9 mouse cellular contexts compared by ENCODE assay signal in genomic region chr6:35245086-35245485, GRCm38 (mm10).
DNase-seq lines count a peak whose midpoint lies in the region; ATAC-seq and TF ChIP-seq lines count a peak whose summit lies in the region.
"Had no signal": no experiment of that assay in that cellular context is flagged by ENCODE, and none has a peak within 500 bp of the region (broad histone marks: within the 10 kb centered on the region; RNA-seq: fewer than 3 reads in every experiment).

No protein-coding gene starts in this region.

- peak; percentile 45 for DNase-seq in embryonic facial prominence, embryonic 11.5 days (ENCODE audit: low spot score)
- DNase-seq in embryonic facial prominence, embryonic 10.5 days (ENCODE audit: low spot score): no peak
- peak; percentile 19 for DNase-seq in liver, adult 2 months (ENCODE audit: extremely low read depth, low read depth, low spot score)
- no peak for DNase-seq in liver, embryonic 11.5 days (ENCODE audit: low spot score)
- no peak for DNase-seq in Patski (ENCODE audit: low read depth, low spot score)
- peak; percentile 17 for DNase-seq in mesoderm, embryonic 11.5 days (ENCODE audit: low read depth, low spot score)
- DNase-seq in c-Kit-positive CD71-positive TER-119-positive erythroid progenitor cells, embryonic 14.5 days (ENCODE audit: low spot score): no peak
- DNase-seq: heart, postnatal 4 days had no signal

- TF ChIP-seq POLR2A in liver, adult 2 months (IDR thresholded peaks at IDR 0.05; ENCODE audit: extremely low read depth, insufficient read depth, low read length): no peak

- no peaks in the 10 kb centered on the region for H3K4me1 ChIP-seq in embryonic facial prominence, embryonic 11.5 days (ENCODE audit: control insufficient read depth, insufficient read depth, low read length)
- no peaks in the 10 kb centered on the region for H3K4me1 ChIP-seq in embryonic facial prominence, embryonic 10.5 days
- H3K4me1 ChIP-seq in liver, adult 2 months (ENCODE audit: control insufficient read depth, insufficient read depth, low read length): no peaks in the 10 kb centered on the region
- H3K4me1 ChIP-seq in liver, embryonic 11.5 days (replicated peaks; ENCODE audit: control insufficient read depth, insufficient read depth, low read length): no peaks in the 10 kb centered on the region; the same call in 1 of the 2 replicates
- no peaks in the 10 kb centered on the region for H3K4me1 ChIP-seq in neural tube, embryonic 15.5 days

- no peak overlapping the region for H3K4me3 ChIP-seq in embryonic facial prominence, embryonic 11.5 days (ENCODE audit: low read depth, low read length)
- no peak overlapping the region for H3K4me3 ChIP-seq in embryonic facial prominence, embryonic 10.5 days
- H3K4me3 ChIP-seq in liver, adult 2 months (ENCODE audit: insufficient read depth, low read depth, low read length): no peak overlapping the region
- no peak overlapping the region for H3K4me3 ChIP-seq in liver, embryonic 11.5 days (ENCODE audit: low read depth, low read length)
- no peak overlapping the region for H3K4me3 ChIP-seq in neural tube, embryonic 15.5 days (replicated peaks)

- H3K9ac ChIP-seq in embryonic facial prominence, embryonic 11.5 days (replicated peaks; ENCODE audit: low read length): no peak overlapping the region
- H3K9ac ChIP-seq in liver, adult 2 months (ENCODE audit: low read depth, low read length): no peak overlapping the region
- no peak overlapping the region for H3K9ac ChIP-seq in liver, embryonic 11.5 days (ENCODE audit: low read depth, low read length)
- no peak overlapping the region for H3K9ac ChIP-seq in neural tube, embryonic 15.5 days (replicated peaks)

- H3K4me2 ChIP-seq in embryonic facial prominence, embryonic 11.5 days (ENCODE audit: low read depth, low read length): no peak overlapping the region
- no peak overlapping the region for H3K4me2 ChIP-seq in liver, embryonic 11.5 days
- H3K4me2 ChIP-seq in neural tube, embryonic 15.5 days: no peak overlapping the region

- peaks cover 24% of the 10 kb centered on the region for H3K36me3 ChIP-seq in embryonic facial prominence, embryonic 11.5 days (replicated peaks; ENCODE audit: control insufficient read depth, insufficient read depth, low read depth, low read length)
- peaks cover 76% of the 10 kb centered on the region for H3K36me3 ChIP-seq in embryonic facial prominence, embryonic 10.5 days (replicated peaks)
- H3K36me3 ChIP-seq in liver, adult 2 months (ENCODE audit: control insufficient read depth, insufficient read depth, low read length): peaks cover 30% of the 10 kb centered on the region
- peaks cover 45% of the 10 kb centered on the region for H3K36me3 ChIP-seq in liver, embryonic 11.5 days (ENCODE audit: control insufficient read depth, insufficient read depth, low read length)
- peaks cover 53% of the 10 kb centered on the region for H3K36me3 ChIP-seq in neural tube, embryonic 15.5 days

- in situ Hi-C loops in Patski (cut with MboI; ENCODE audit: low pct_unique_long_range_greater_than_20kb): no loop called here

- TF ChIP-seq CTCF in liver, adult 2 months (IDR thresholded peaks at IDR 0.05; ENCODE audit: low read depth, low read length): peak; percentile 9; the same call in 1 of the 2 replicates
- TF ChIP-seq CTCF in Patski (IDR thresholded peaks at IDR 0.05): peak; percentile 56

- WGBS in embryonic facial prominence, embryonic 11.5 days: 66% methylated on average over 5 of the region's 5 CpGs
- 71% methylated on average over 5 of the region's 5 CpGs for WGBS in embryonic facial prominence, embryonic 10.5 days
- WGBS in liver, adult 2 months: 48% methylated on average over 5 of the region's 5 CpGs
- 65% methylated on average over 5 of the region's 5 CpGs for WGBS in liver, embryonic 11.5 days
- 64% methylated on average over 5 of the region's 5 CpGs for WGBS in neural tube, embryonic 15.5 days

- no peaks in the 10 kb centered on the region for H3K27me3 ChIP-seq in embryonic facial prominence, embryonic 11.5 days (ENCODE audit: control insufficient read depth, insufficient read depth, low read length)
- no peaks in the 10 kb centered on the region for H3K27me3 ChIP-seq in embryonic facial prominence, embryonic 10.5 days (replicated peaks; ENCODE audit: low read depth, poor library complexity, severe bottlenecking)
- H3K27me3 ChIP-seq in liver, adult 2 months (ENCODE audit: control insufficient read depth, insufficient read depth, low read length): no peaks in the 10 kb centered on the region
- H3K27me3 ChIP-seq in liver, embryonic 11.5 days (replicated peaks; ENCODE audit: control insufficient read depth, insufficient read depth, low read length): no peaks in the 10 kb centered on the region
- H3K27me3 ChIP-seq in Patski: no peaks in the 10 kb centered on the region
- H3K27me3 ChIP-seq in neural tube, embryonic 15.5 days (replicated peaks): no peaks in the 10 kb centered on the region

- H3K27ac ChIP-seq in embryonic facial prominence, embryonic 11.5 days (replicated peaks; ENCODE audit: low read depth, low read length): no peak overlapping the region
- H3K27ac ChIP-seq in embryonic facial prominence, embryonic 10.5 days (replicated peaks): no peak overlapping the region
- no peak overlapping the region for H3K27ac ChIP-seq in liver, adult 2 months (replicated peaks; ENCODE audit: insufficient read depth, low read depth, low read length)
- no peak overlapping the region for H3K27ac ChIP-seq in liver, embryonic 11.5 days (ENCODE audit: low read depth, low read length)
- H3K27ac ChIP-seq in neural tube, embryonic 15.5 days (replicated peaks): no peak overlapping the region

- H3K79me2 ChIP-seq in liver, adult 2 months (ENCODE audit: control insufficient read depth, insufficient read depth, low read length): no peaks in the 10 kb centered on the region

- POLR2A ChIA-PET in Patski (lab: Charles Lee): no interaction called here

- ATAC-seq in embryonic facial prominence, embryonic 11.5 days (replicated peaks; ENCODE audit: insufficient number of reproducible peaks, low FRiP score, low TSS enrichment, low read depth): no peak
- no peak for ATAC-seq in liver, embryonic 11.5 days (replicated peaks; ENCODE audit: low FRiP score)
- ATAC-seq in Patski: no peak
- no peak for ATAC-seq in neural tube, embryonic 15.5 days (ENCODE audit: low FRiP score)

- CTCF ChIA-PET in Patski (lab: Charles Lee): interaction anchor here (1.3 to 1.9 kb wide), 5 partner anchors 9 to 134 kb away, joined by 3 to 7 read pairs (median 6); no protein-coding TSS in a partner anchor

- H3K9me3 ChIP-seq in embryonic facial prominence, embryonic 11.5 days (replicated peaks; ENCODE audit: control insufficient read depth, low read length): no peaks in the 10 kb centered on the region
- H3K9me3 ChIP-seq in embryonic facial prominence, embryonic 10.5 days: peaks cover 5% of the 10 kb centered on the region; the same call in 1 of the 2 replicates
- peaks cover 4% of the 10 kb centered on the region for H3K9me3 ChIP-seq in liver, embryonic 11.5 days (ENCODE audit: control insufficient read depth, low read length)
- H3K9me3 ChIP-seq in neural tube, embryonic 15.5 days (replicated peaks): no peaks in the 10 kb centered on the region

Comparison
In these comparisons a context has a peak if more than half of its experiments do, and no peak if none do; other contexts are left out.
1. DNase-seq: peak in embryonic facial prominence, embryonic 11.5 days (single experiment), liver, adult 2 months (single experiment) and mesoderm, embryonic 11.5 days (single experiment); none in embryonic facial prominence, embryonic 10.5 days (single experiment), liver, embryonic 11.5 days (single experiment), Patski (single experiment) and c-Kit-positive CD71-positive TER-119-positive erythroid progenitor cells, embryonic 14.5 days (single experiment).